ENCODE assay signal across 8 mouse cellular contexts in the genomic region with DNA sequence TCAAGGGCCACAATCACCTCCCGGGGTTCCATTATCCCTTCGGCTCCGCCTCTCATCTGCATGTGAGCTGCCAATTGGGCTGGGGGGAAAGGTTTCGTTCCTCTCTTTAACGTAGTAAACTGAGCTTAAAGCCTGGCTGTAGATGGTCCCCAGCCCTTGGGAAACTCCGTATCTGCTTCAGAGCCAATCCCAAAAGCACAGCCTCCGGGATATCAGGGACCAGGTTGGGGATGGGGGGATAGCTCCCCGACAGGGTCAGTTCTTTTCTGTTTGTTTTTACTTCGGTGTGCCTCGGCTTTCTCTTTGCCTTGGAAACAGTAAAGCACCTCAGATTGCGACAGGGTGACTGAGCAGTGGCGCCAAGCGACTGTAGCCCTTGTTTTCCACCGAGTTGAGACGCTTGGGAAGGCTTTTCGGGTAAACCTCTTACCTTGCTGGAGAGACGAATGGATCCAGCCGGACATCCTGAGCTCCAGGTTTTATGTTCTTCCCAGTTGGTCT.
DNase-seq lines count a peak whose midpoint lies in the region; ATAC-seq and TF ChIP-seq lines count a peak whose summit lies in the region.

No protein-coding gene starts in this region.

- peaks cover 4% of the 10 kb centered on the region; the same call in 1 of the 2 replicates for H3K4me1 ChIP-seq in liver, adult 2 months (ENCODE audit: control insufficient read depth, insufficient read depth, low read length)
- peaks cover 9% of the 10 kb centered on the region; the same call in 1 of the 2 replicates for H3K4me1 ChIP-seq in embryonic facial prominence, embryonic 11.5 days (ENCODE audit: control insufficient read depth, insufficient read depth, low read length)
- H3K4me1 ChIP-seq in limb, embryonic 10.5 days, result peaks cover 25% of the 10 kb centered on the region

- no peak overlapping the region for H3K27ac ChIP-seq in liver, adult 2 months (replicated peaks; ENCODE audit: insufficient read depth, low read depth, low read length)
- no peak overlapping the region for H3K27ac ChIP-seq in embryonic facial prominence, embryonic 11.5 days (replicated peaks; ENCODE audit: low read depth, low read length)
- H3K27ac ChIP-seq in limb, embryonic 10.5 days, result peak overlapping the region; percentile 66

- no peaks in the 10 kb centered on the region for H3K36me3 ChIP-seq in liver, adult 2 months (ENCODE audit: control insufficient read depth, insufficient read depth, low read length)
- H3K36me3 ChIP-seq in embryonic facial prominence, embryonic 11.5 days (replicated peaks; ENCODE audit: control insufficient read depth, insufficient read depth, low read depth, low read length), result no peaks in the 10 kb centered on the region
- H3K36me3 ChIP-seq in limb, embryonic 10.5 days, result no peaks in the 10 kb centered on the region

- no peak for TF ChIP-seq POLR2A in liver, adult 2 months (IDR thresholded peaks at IDR 0.05; ENCODE audit: extremely low read depth, insufficient read depth, low read length)

- H3K9me3 ChIP-seq in embryonic facial prominence, embryonic 11.5 days (replicated peaks; ENCODE audit: control insufficient read depth, low read length), result no peaks in the 10 kb centered on the region
- H3K9me3 ChIP-seq in limb, embryonic 10.5 days (replicated peaks), result no peaks in the 10 kb centered on the region

- TF ChIP-seq CTCF in liver, adult 2 months (IDR thresholded peaks at IDR 0.05; ENCODE audit: low read depth, low read length), result no peak

- no peaks in the 10 kb centered on the region for H3K79me2 ChIP-seq in liver, adult 2 months (ENCODE audit: control insufficient read depth, insufficient read depth, low read length)

- no peak for ATAC-seq in embryonic facial prominence, embryonic 11.5 days (replicated peaks; ENCODE audit: insufficient number of reproducible peaks, low FRiP score, low TSS enrichment, low read depth)

- 2% methylated on average over 18 of the region's 18 CpGs for WGBS in liver, adult 2 months
- 1% methylated on average over 18 of the region's 18 CpGs for WGBS in embryonic facial prominence, embryonic 11.5 days
- WGBS in limb, embryonic 10.5 days, result under 1% methylated on average over 18 of the region's 18 CpGs

- DNase-seq in liver, adult 2 months (ENCODE audit: extremely low read depth, low read depth, low spot score), result peak; percentile 46
- no peak for DNase-seq in liver
- DNase-seq in embryonic facial prominence, embryonic 11.5 days (ENCODE audit: low spot score), result peak; percentile 47
- peak; percentile 59 for DNase-seq in limb, embryonic 10.5 days (ENCODE audit: low spot score)
- peak; percentile 35 for DNase-seq in retina, embryonic 14.5 days (ENCODE audit: low spot score)
- DNase-seq in cerebellum, adult 18-20 months, result no peak
- DNase-seq in yolk sac, embryonic 10.5 days (ENCODE audit: low spot score), result no peak
- no peak for DNase-seq in cerebellum, postnatal 36 days

- no peaks in the 10 kb centered on the region for H3K27me3 ChIP-seq in liver, adult 2 months (ENCODE audit: control insufficient read depth, insufficient read depth, low read length)
- peaks cover 3% of the 10 kb centered on the region; the same call in 1 of the 2 replicates for H3K27me3 ChIP-seq in embryonic facial prominence, embryonic 11.5 days (ENCODE audit: control insufficient read depth, insufficient read depth, low read length)
- peaks cover 28% of the 10 kb centered on the region for H3K27me3 ChIP-seq in limb, embryonic 10.5 days (ENCODE audit: low read depth, poor library complexity, severe bottlenecking)

- no peak overlapping the region for H3K4me3 ChIP-seq in liver, adult 2 months (ENCODE audit: insufficient read depth, low read depth, low read length)
- peak overlapping the region; percentile 17 for H3K4me3 ChIP-seq in embryonic facial prominence, embryonic 11.5 days (ENCODE audit: low read depth, low read length)
- H3K4me3 ChIP-seq in limb, embryonic 10.5 days, result peak overlapping the region; percentile 44

- peak overlapping the region; percentile 54; the same call in 1 of the 2 replicates for H3K9ac ChIP-seq in liver, adult 2 months (ENCODE audit: low read depth, low read length)
- H3K9ac ChIP-seq in embryonic facial prominence, embryonic 11.5 days (replicated peaks; ENCODE audit: low read length), result peak overlapping the region; percentile 37; the same call in 1 of the 2 replicates

- peak overlapping the region; percentile 49 for H3K4me2 ChIP-seq in embryonic facial prominence, embryonic 11.5 days (ENCODE audit: low read depth, low read length)

Comparison
In these comparisons a context has a peak if more than half of its experiments do, and no peak if none do; other contexts are left out.
1. DNase-seq: peak in liver, adult 2 months (single experiment), embryonic facial prominence, embryonic 11.5 days (single experiment), limb, embryonic 10.5 days (single experiment) and retina, embryonic 14.5 days (single experiment); none in liver (single experiment), cerebellum, adult 18-20 months (0 of 2), yolk sac, embryonic 10.5 days (single experiment) and cerebellum, postnatal 36 days (0 of 2).